Mouse (Mus musculus): ENCODE measurements around the gene Apoe. TPM values are rescaled to one million over a fixed set of nuclear protein-coding genes. Genes with fewer than 3 reads are reported as not detected.
"Not testable (repeated sequence)": the region's sequence is repeated elsewhere in the genome, so short reads cannot be mapped to it uniquely, and the experiment has no call there.

Apoe gene
- polyA plus RNA-seq, 1 experiment, result 3,227 TPM

GRCm38 (mm10) chr7:19691873-19692865 is 6.8 kb downstream of the Apoe start, which contains the start of gene Apoc1:
Gene Apoc1, minus strand, starts transcription at chr7:19692660.
- no peak for DNase-seq (ENCODE audit: low read depth)

GRCm38 (mm10) chr7:19691434-19691833 is 7.6 kb downstream of the Apoe start:
- no peak for DNase-seq (ENCODE audit: low read depth)

GRCm38 (mm10) chr7:19690845-19691244 is 8.1 kb downstream of the Apoe start:
- DNase-seq (ENCODE audit: low read depth), result no peak

- DNase-seq (ENCODE audit: low read depth), result no peak
These were observed 10.4 kb downstream of the Apoe start for GRCm38 (mm10) chr7:19688611-19689010.

- no peak for DNase-seq (ENCODE audit: low read depth)
These were observed 10.9 kb downstream of the Apoe start for GRCm38 (mm10) chr7:19688101-19688500.

GRCm38 (mm10) chr7:19686927-19687583 is 11.9 kb downstream of the Apoe start:
- not testable (repeated sequence) for DNase-seq (ENCODE audit: low read depth)

GRCm38 (mm10) chr7:19686521-19686920 is 12.5 kb downstream of the Apoe start:
- no peak for DNase-seq (ENCODE audit: low read depth)

- no peak for DNase-seq (ENCODE audit: low read depth)
These were observed 13.6 kb downstream of the Apoe start for GRCm38 (mm10) chr7:19685374-19685773.

- DNase-seq (ENCODE audit: low read depth), result no peak
These were observed 15.2 kb downstream of the Apoe start for GRCm38 (mm10) chr7:19683771-19684201.

- no peak for DNase-seq (ENCODE audit: low read depth)
These were observed 16.0 kb downstream of the Apoe start for GRCm38 (mm10) chr7:19682979-19683378.

GRCm38 (mm10) chr7:19681202-19681694 is 17.7 kb downstream of the Apoe start, which contains the start of the genes Gm44805 and Apoc4:
Gene Gm44805, minus strand, starts transcription at chr7:19681423.
Gene Apoc4, minus strand, starts transcription at chr7:19681479.
- no peak for DNase-seq (ENCODE audit: low read depth)

GRCm38 (mm10) chr7:19680702-19681101 is 18.3 kb downstream of the Apoe start:
- no peak for DNase-seq (ENCODE audit: low read depth)

GRCm38 (mm10) chr7:19678901-19679300 is 20.1 kb downstream of the Apoe start:
- DNase-seq (ENCODE audit: low read depth), result no peak

- DNase-seq (ENCODE audit: low read depth), result no peak
These were observed 21.1 kb downstream of the Apoe start, which contains the start of gene Apoc2 for GRCm38 (mm10) chr7:19677872-19678271. Gene Apoc2, minus strand, starts transcription at chr7:19677941.

GRCm38 (mm10) chr7:19676662-19677061 is 22.3 kb downstream of the Apoe start:
- DNase-seq (ENCODE audit: low read depth), result no peak

GRCm38 (mm10) chr7:19675824-19676223 is 23.2 kb downstream of the Apoe start:
- no peak for DNase-seq (ENCODE audit: low read depth)

- no peak for DNase-seq (ENCODE audit: low read depth)
These were observed 25.8 kb downstream of the Apoe start for GRCm38 (mm10) chr7:19673083-19673699.

GRCm38 (mm10) chr7:19671511-19671910 is 27.5 kb downstream of the Apoe start:
- DNase-seq (ENCODE audit: low read depth), result no peak

- no peak for DNase-seq (ENCODE audit: low read depth)
These were observed 29.9 kb downstream of the Apoe start for GRCm38 (mm10) chr7:19668947-19669721.

GRCm38 (mm10) chr7:19667434-19667833 is 31.6 kb downstream of the Apoe start:
- no peak for DNase-seq (ENCODE audit: low read depth)

GRCm38 (mm10) chr7:19666750-19667149 is 32.2 kb downstream of the Apoe start:
- DNase-seq (ENCODE audit: low read depth), result no peak

All from gonadal fat pad, adult 2 months (tissue).